In the genomic region with DNA sequence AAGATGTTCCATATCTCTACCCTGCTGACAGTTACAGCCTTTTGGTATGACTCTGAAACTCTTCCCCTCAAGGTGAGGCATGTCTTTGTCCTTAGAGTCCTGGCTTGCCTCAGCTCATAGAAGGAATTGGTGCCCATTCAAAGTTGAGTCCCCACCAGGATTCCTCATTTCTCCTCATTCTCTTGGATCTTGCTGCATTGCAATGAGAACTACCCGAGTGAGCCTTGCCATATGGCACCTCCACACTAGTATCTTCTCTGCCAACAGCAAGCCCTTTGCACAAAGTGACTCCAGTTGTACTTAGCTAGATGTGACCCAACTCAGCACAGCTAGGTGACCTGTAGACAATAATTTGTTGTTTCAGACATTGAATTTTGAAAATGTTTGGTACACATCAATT, we compare ENCODE assay signal across 17 mouse cellular contexts. TPM values are rescaled to one million over a fixed set of nuclear protein-coding genes. Genes with fewer than 3 reads are reported as not detected.
DNase-seq lines count a peak whose midpoint lies in the region; ATAC-seq and TF ChIP-seq lines count a peak whose summit lies in the region.
"Had no signal": no experiment of that assay in that cellular context is flagged by ENCODE, and none has a peak within 500 bp of the region (broad histone marks: within the 10 kb centered on the region; RNA-seq: fewer than 3 reads in every experiment).

No protein-coding gene starts in this region.

- no peak for TF ChIP-seq POLR2A in lung, adult 2 months (IDR thresholded peaks at IDR 0.05; ENCODE audit: borderline replicate concordance, extremely low read depth, low read depth, low read length)

- H3K27ac ChIP-seq in forebrain, embryonic 11.5 days (ENCODE audit: low read depth, low read length): no peak overlapping the region
- H3K27ac ChIP-seq in forebrain, postnatal 0 days (ENCODE audit: low read depth, low read length): no peak overlapping the region
- H3K27ac ChIP-seq in lung, postnatal 0 days (ENCODE audit: low read length): no peak overlapping the region
- H3K27ac ChIP-seq in limb, embryonic 10.5 days: no peak overlapping the region
- H3K27ac ChIP-seq: embryonic facial prominence, embryonic 12.5 days had no signal

- DNase-seq in forebrain, embryonic 11.5 days (ENCODE audit: low spot score): peak; percentile 54
- no peak for DNase-seq in forebrain, postnatal 0 days
- DNase-seq in lung, adult 2 months: peak; percentile 10
- DNase-seq in lung, postnatal 0 days (ENCODE audit: low spot score): no peak
- DNase-seq in CD8-positive naive resting alpha-beta T cell, adult 2 months (ENCODE audit: low read depth in 2 of 2, low spot score in 2 of 2): peak; percentile 1 to 7
- DNase-seq in limb, embryonic 10.5 days (ENCODE audit: low spot score): peak; percentile 35
- no peak for DNase-seq in cerebellum, adult 8-10 months
- DNase-seq: cerebellum, adult 11-12 months; kidney, adult 11 months had no signal

- H3K4me1 ChIP-seq in forebrain, embryonic 11.5 days (replicated peaks; ENCODE audit: control insufficient read depth, insufficient read depth, low read length): no peaks in the 10 kb centered on the region
- no peaks in the 10 kb centered on the region for H3K4me1 ChIP-seq in forebrain, postnatal 0 days (ENCODE audit: insufficient read depth)
- H3K4me1 ChIP-seq in lung, adult 2 months (ENCODE audit: control insufficient read depth, insufficient read depth, low read length): no peaks in the 10 kb centered on the region
- H3K4me1 ChIP-seq in lung, postnatal 0 days (ENCODE audit: insufficient read depth, low read depth, low read length): no peaks in the 10 kb centered on the region
- no peaks in the 10 kb centered on the region for H3K4me1 ChIP-seq in limb, embryonic 10.5 days
- H3K4me1 ChIP-seq: embryonic facial prominence, embryonic 12.5 days; megakaryocyte, embryonic 14.5 days had no signal

- H3K9me3 ChIP-seq in forebrain, embryonic 11.5 days (ENCODE audit: control insufficient read depth, low read length): peaks cover 36% of the 10 kb centered on the region
- H3K9me3 ChIP-seq in forebrain, postnatal 0 days (ENCODE audit: low read length): peaks cover 37% of the 10 kb centered on the region
- peaks cover 22% of the 10 kb centered on the region for H3K9me3 ChIP-seq in lung, postnatal 0 days (ENCODE audit: low read length)
- H3K9me3 ChIP-seq in limb, embryonic 10.5 days (replicated peaks): peaks cover 33% of the 10 kb centered on the region

- H3K4me2 ChIP-seq in forebrain, embryonic 11.5 days (ENCODE audit: low read depth, low read length, severe bottlenecking): no peak overlapping the region
- no peak overlapping the region for H3K4me2 ChIP-seq in forebrain, postnatal 0 days (ENCODE audit: low read depth)
- no peak overlapping the region for H3K4me2 ChIP-seq in lung, postnatal 0 days (replicated peaks; ENCODE audit: low read depth, low read length)
- H3K4me2 ChIP-seq: embryonic facial prominence, embryonic 12.5 days had no signal

- no peaks in the 10 kb centered on the region for H3K27me3 ChIP-seq in forebrain, embryonic 11.5 days (ENCODE audit: control insufficient read depth, insufficient read depth, low read length)
- no peaks in the 10 kb centered on the region for H3K27me3 ChIP-seq in forebrain, postnatal 0 days (ENCODE audit: insufficient read depth, low read length)
- no peaks in the 10 kb centered on the region for H3K27me3 ChIP-seq in lung, postnatal 0 days (replicated peaks; ENCODE audit: insufficient read depth, low read length)
- no peaks in the 10 kb centered on the region for H3K27me3 ChIP-seq in limb, embryonic 10.5 days (ENCODE audit: low read depth, poor library complexity, severe bottlenecking)
- H3K27me3 ChIP-seq: embryonic facial prominence, embryonic 12.5 days; megakaryocyte, embryonic 14.5 days had no signal

- no peak for TF ChIP-seq EP300 in lung, postnatal 0 days (IDR thresholded peaks at IDR 0.05)

- TF ChIP-seq CTCF in forebrain, postnatal 0 days (IDR thresholded peaks at IDR 0.05; ENCODE audit: low read depth): no peak
- no peak for TF ChIP-seq CTCF in lung, adult 2 months (IDR thresholded peaks at IDR 0.05; ENCODE audit: insufficient read depth, low read length)
- no peak for TF ChIP-seq CTCF in lung, postnatal 0 days (IDR thresholded peaks at IDR 0.05)

- H3K9ac ChIP-seq in forebrain, embryonic 11.5 days (ENCODE audit: low read length): no peak overlapping the region
- H3K9ac ChIP-seq in forebrain, postnatal 0 days: no peak overlapping the region
- no peak overlapping the region for H3K9ac ChIP-seq in lung, postnatal 0 days (replicated peaks; ENCODE audit: low read depth)
- H3K9ac ChIP-seq: embryonic facial prominence, embryonic 12.5 days had no signal

- no peak overlapping the region for H3K4me3 ChIP-seq in forebrain, embryonic 11.5 days (ENCODE audit: low read depth, low read length)
- no peak overlapping the region for H3K4me3 ChIP-seq in forebrain, postnatal 0 days (ENCODE audit: low read depth, low read length)
- no peak overlapping the region for H3K4me3 ChIP-seq in lung, adult 2 months (replicated peaks; ENCODE audit: extremely low read depth, low read depth, low read length)
- no peak overlapping the region for H3K4me3 ChIP-seq in lung, postnatal 0 days (ENCODE audit: low read depth, low read length)
- no peak overlapping the region for H3K4me3 ChIP-seq in limb, embryonic 10.5 days
- H3K4me3 ChIP-seq: embryonic facial prominence, embryonic 12.5 days; megakaryocyte, embryonic 14.5 days; myocyte had no signal

- ATAC-seq in forebrain, embryonic 11.5 days (replicated peaks; ENCODE audit: low FRiP score): no peak
- no peak for ATAC-seq in forebrain, postnatal 0 days
- no peak for ATAC-seq in lung, postnatal 0 days
- no peak for ATAC-seq in megakaryocyte, adult 5-6 weeks (ENCODE audit: poor library complexity, severe bottlenecking)
- ATAC-seq: forebrain, embryonic 16.5 days had no signal

- H3K36me3 ChIP-seq in forebrain, embryonic 11.5 days (ENCODE audit: control insufficient read depth, insufficient read depth, low read length): no peaks in the 10 kb centered on the region
- H3K36me3 ChIP-seq in forebrain, postnatal 0 days (ENCODE audit: insufficient read depth): no peaks in the 10 kb centered on the region
- no peaks in the 10 kb centered on the region for H3K36me3 ChIP-seq in lung, postnatal 0 days (ENCODE audit: insufficient read depth, low read length)
- no peaks in the 10 kb centered on the region for H3K36me3 ChIP-seq in limb, embryonic 10.5 days
- H3K36me3 ChIP-seq: embryonic facial prominence, embryonic 12.5 days had no signal

- 53% methylated on average over 1 of the region's 1 CpGs for WGBS in forebrain, embryonic 11.5 days
- 46% methylated on average over 1 of the region's 1 CpGs for WGBS in forebrain, postnatal 0 days
- 40% methylated on average over 1 of the region's 1 CpGs for WGBS in lung, adult 2 months
- WGBS in lung, postnatal 0 days: 43% methylated on average over 1 of the region's 1 CpGs
- WGBS in limb, embryonic 10.5 days: 58% methylated on average over 1 of the region's 1 CpGs

RNA-seq across cellular contexts. Expression of a gene that starts 3.2 kb away (rescaled TPM):
- polyA plus RNA-seq in forebrain, embryonic 11.5 days (2014; fragmentation: Nextera tagmentation; extraction: Ambion mirVana): 2.5 and 3.0 TPM in 2 replicates
- 0.23 TPM in 1 of 2 replicates, not detected in the other for total RNA-seq in forebrain, postnatal 0 days (2014; rRNA removed)
- polyA plus RNA-seq in forebrain, postnatal 0 days (2015; fragmentation: Nextera tagmentation; extraction: Ambion mirVana): 0.35 and 0.36 TPM in 2 replicates
- polyA plus RNA-seq in lung, adult 2 months (2012; rRNA removed): 0.17 and 0.20 TPM in 2 replicates
- 0.15 and 0.43 TPM in 2 replicates for polyA plus RNA-seq in lung, postnatal 0 days (2015; fragmentation: Nextera tagmentation; extraction: Ambion mirVana)
- polyA plus RNA-seq in limb, embryonic 10.5 days (2016; fragmentation: Nextera tagmentation; extraction: Ambion mirVana): 1.2 and 1.3 TPM in 2 replicates
- total RNA-seq in megakaryocyte, adult 5-6 weeks (2015): 0.47 and 1.2 TPM in 2 replicates
- total RNA-seq in megakaryocyte, adult 5-6 weeks (2017): 0.28 and 0.37 TPM in 2 replicates

RNA-seq across cellular contexts. Expression of a gene that starts 11.8 kb away (rescaled TPM):
- polyA plus RNA-seq in forebrain, embryonic 11.5 days (2014; fragmentation: Nextera tagmentation; extraction: Ambion mirVana): not detected in 2 replicates
- 0.14 TPM in 1 of 2 replicates, not detected in the other for total RNA-seq in forebrain, postnatal 0 days (2014; rRNA removed)
- not detected in 2 replicates for polyA plus RNA-seq in forebrain, postnatal 0 days (2015; fragmentation: Nextera tagmentation; extraction: Ambion mirVana)
- 0.11 and 1.3 TPM in 2 replicates for polyA plus RNA-seq in lung, adult 2 months (2012; rRNA removed)
- 0.21 and 0.26 TPM in 2 replicates for polyA plus RNA-seq in lung, postnatal 0 days (2015; fragmentation: Nextera tagmentation; extraction: Ambion mirVana)
- 0.13 TPM in 1 of 2 replicates, not detected in the other for polyA plus RNA-seq in limb, embryonic 10.5 days (2016; fragmentation: Nextera tagmentation; extraction: Ambion mirVana)
- 0.29 and 1.1 TPM in 2 replicates for total RNA-seq in megakaryocyte, adult 5-6 weeks (2015)
- total RNA-seq in megakaryocyte, adult 5-6 weeks (2017): 0.37 TPM in 1 of 2 replicates, not detected in the other
- total RNA-seq: layer of hippocampus, postnatal 25 days had no signal
- polyA plus RNA-seq: embryonic facial prominence, embryonic 12.5 days; forebrain, embryonic 16.5 days; myocyte had no signal

RNA-seq across cellular contexts. Expression of a gene that starts 18.0 kb away (rescaled TPM):
- 11.5 and 12.5 TPM in 2 replicates for polyA plus RNA-seq in forebrain, embryonic 11.5 days (2014; fragmentation: Nextera tagmentation; extraction: Ambion mirVana)
- total RNA-seq in forebrain, postnatal 0 days (2014; rRNA removed): 5.3 and 6.6 TPM in 2 replicates
- polyA plus RNA-seq in forebrain, postnatal 0 days (2015; fragmentation: Nextera tagmentation; extraction: Ambion mirVana): 10.7 and 12.4 TPM in 2 replicates
- polyA plus RNA-seq in lung, adult 2 months (2012; rRNA removed): 1.3 and 1.8 TPM in 2 replicates
- polyA plus RNA-seq in lung, postnatal 0 days (2015; fragmentation: Nextera tagmentation; extraction: Ambion mirVana): 2.7 and 3.8 TPM in 2 replicates
- 8.9 and 10.4 TPM in 2 replicates for polyA plus RNA-seq in limb, embryonic 10.5 days (2016; fragmentation: Nextera tagmentation; extraction: Ambion mirVana)
- total RNA-seq in megakaryocyte, adult 5-6 weeks (2015): 0.66 TPM in 1 of 2 replicates, not detected in the other
- not detected in 2 replicates for total RNA-seq in megakaryocyte, adult 5-6 weeks (2017)
- polyA plus RNA-seq: myocyte had no signal

RNA-seq across cellular contexts. Expression of a gene that starts 23.2 kb away (rescaled TPM):
- polyA plus RNA-seq in forebrain, embryonic 11.5 days (2014; fragmentation: Nextera tagmentation; extraction: Ambion mirVana): 0.20 TPM in 1 of 2 replicates, not detected in the other
- total RNA-seq in forebrain, postnatal 0 days (2014; rRNA removed): not detected in 2 replicates
- polyA plus RNA-seq in forebrain, postnatal 0 days (2015; fragmentation: Nextera tagmentation; extraction: Ambion mirVana): not detected in 2 replicates
- 0.11 and 0.12 TPM in 2 replicates for polyA plus RNA-seq in lung, adult 2 months (2012; rRNA removed)
- polyA plus RNA-seq in lung, postnatal 0 days (2015; fragmentation: Nextera tagmentation; extraction: Ambion mirVana): 0.08 and 0.11 TPM in 2 replicates
- not detected in 2 replicates for polyA plus RNA-seq in limb, embryonic 10.5 days (2016; fragmentation: Nextera tagmentation; extraction: Ambion mirVana)
- 2.5 and 4.1 TPM in 2 replicates for total RNA-seq in megakaryocyte, adult 5-6 weeks (2015)
- total RNA-seq in megakaryocyte, adult 5-6 weeks (2017): 0.12 and 1.2 TPM in 2 replicates
- total RNA-seq: layer of hippocampus, postnatal 25 days had no signal
- polyA plus RNA-seq: adrenal gland, adult 2 months; embryonic facial prominence, embryonic 12.5 days; forebrain, embryonic 16.5 days; heart, postnatal 0 days had no signal

RNA-seq across cellular contexts. Expression of a gene that starts 53.8 kb away (rescaled TPM):
- polyA plus RNA-seq in forebrain, embryonic 11.5 days (2014; fragmentation: Nextera tagmentation; extraction: Ambion mirVana): 221 and 223 TPM in 2 replicates
- 77.6 and 88.0 TPM in 2 replicates for total RNA-seq in forebrain, postnatal 0 days (2014; rRNA removed)
- polyA plus RNA-seq in forebrain, postnatal 0 days (2015; fragmentation: Nextera tagmentation; extraction: Ambion mirVana): 24.5 and 40.0 TPM in 2 replicates
- polyA plus RNA-seq in lung, adult 2 months (2012; rRNA removed): 29.4 and 32.1 TPM in 2 replicates
- polyA plus RNA-seq in lung, postnatal 0 days (2015; fragmentation: Nextera tagmentation; extraction: Ambion mirVana): 21.9 and 26.0 TPM in 2 replicates
- 206 and 245 TPM in 2 replicates for polyA plus RNA-seq in limb, embryonic 10.5 days (2016; fragmentation: Nextera tagmentation; extraction: Ambion mirVana)
- total RNA-seq in megakaryocyte, adult 5-6 weeks (2015): 99.8 and 112 TPM in 2 replicates
- total RNA-seq in megakaryocyte, adult 5-6 weeks (2017): 174 and 189 TPM in 2 replicates

Comparison
In these comparisons a context has a peak if more than half of its experiments do, and no peak if none do; other contexts are left out.
1. DNase-seq: peak in forebrain, embryonic 11.5 days (single experiment), lung, adult 2 months (single experiment), CD8-positive naive resting alpha-beta T cell, adult 2 months (2 of 2) and limb, embryonic 10.5 days (single experiment); none in forebrain, postnatal 0 days (single experiment), lung, postnatal 0 days (single experiment) and cerebellum, adult 8-10 months (single experiment).